Mouse (Mus musculus) embryonic facial prominence, embryonic 14.5 days (tissue): ENCODE data around the gene Sbp. TPM values are rescaled to one million over a fixed set of nuclear protein-coding genes. Genes with fewer than 3 reads are reported as not detected.

Experiments
- polyA plus RNA-seq: library from polyadenylated mRNA; unstranded; fragments of >200 nt; fragmentation: Nextera tagmentation; extraction: Ambion mirVana; gene quantifications from 2 replicates; pipeline ENCODE4 v1.2.1, GENCODE M21; 2014

Gene Sbp
- polyA plus RNA-seq, 1 experiment from 2014 or later = not detected

Other genes starting within 250 kb of the Sbp start
- 1.6 and 2.8 TPM in 2 replicates for gene 1520401A03Rik, start 218.9 kb upstream of the Sbp start, polyA plus RNA-seq
- 39.6 and 40.3 TPM in 2 replicates for gene Pkmyt1, start 215.3 kb upstream of the Sbp start, polyA plus RNA-seq
- gene Paqr4, start 200.8 kb upstream of the Sbp start, polyA plus RNA-seq = 20.9 and 22.9 TPM in 2 replicates
- 12.9 and 21.2 TPM in 2 replicates for gene Kremen2, start 195.8 kb upstream of the Sbp start, polyA plus RNA-seq
- gene Flywch1, start 170.1 kb upstream of the Sbp start, polyA plus RNA-seq = 62.9 and 74.7 TPM in 2 replicates
- 27.0 and 33.9 TPM in 2 replicates for gene Flywch2, start 155.6 kb upstream of the Sbp start, polyA plus RNA-seq
- 320 and 345 TPM in 2 replicates for gene Srrm2, start 151.1 kb upstream of the Sbp start, polyA plus RNA-seq
- 1,099 and 1,112 TPM in 2 replicates for gene Elob, start 112.5 kb upstream of the Sbp start, polyA plus RNA-seq
- gene Prss33, start 105.6 kb upstream of the Sbp start, polyA plus RNA-seq = 0.77 and 0.88 TPM in 2 replicates
- gene Prss32, start 97.8 kb upstream of the Sbp start, polyA plus RNA-seq = 0.25 TPM in 1 of 2 replicates, not detected in the other
- 0.64 and 1.1 TPM in 2 replicates for gene Prss41, start 97.5 kb upstream of the Sbp start, polyA plus RNA-seq
- not detected in 2 replicates for gene Prss21, start 73.6 kb upstream of the Sbp start, polyA plus RNA-seq
- gene Dcpp1, start 60.8 kb upstream of the Sbp start, polyA plus RNA-seq = 2.3 and 6.8 TPM in 2 replicates
- gene Dcpp2, start 60.8 kb upstream of the Sbp start, polyA plus RNA-seq = not detected in 2 replicates
- gene Dcpp3, start 24.2 kb upstream of the Sbp start, polyA plus RNA-seq = 3.9 and 15.6 TPM in 2 replicates
- not detected in 2 replicates for gene Sbpl, start 13.6 kb downstream of the Sbp start, polyA plus RNA-seq
- not detected in 2 replicates for gene Prss30, start 38.9 kb downstream of the Sbp start, polyA plus RNA-seq
- 0.50 and 0.56 TPM in 2 replicates for gene Prss22, start 56.4 kb downstream of the Sbp start, polyA plus RNA-seq
- gene Prss27, start 96.5 kb downstream of the Sbp start, polyA plus RNA-seq = 0.60 and 1.0 TPM in 2 replicates
- gene Kctd5, start 131.8 kb downstream of the Sbp start, polyA plus RNA-seq = 56.3 and 57.6 TPM in 2 replicates
- gene Pdpk1, start 209.3 kb downstream of the Sbp start, polyA plus RNA-seq = 40.6 and 46.3 TPM in 2 replicates
- 28.3 and 33.3 TPM in 2 replicates for gene Amdhd2, start 222.1 kb downstream of the Sbp start, polyA plus RNA-seq
- gene Atp6v0c, start 228.0 kb downstream of the Sbp start, polyA plus RNA-seq = 573 and 574 TPM in 2 replicates